In genomic region chr5:111674976-111675672, GRCm38 (mm10) we compare ENCODE assay signal across 11 mouse cellular contexts. TPM values are rescaled to one million over a fixed set of nuclear protein-coding genes. Genes with fewer than 3 reads are reported as not detected.
DNase-seq lines count a peak whose midpoint lies in the region; ATAC-seq lines count a peak whose summit lies in the region.
"Had no signal": no experiment of that assay in that cellular context is flagged by ENCODE, and none has a peak within 500 bp of the region (broad histone marks: within the 10 kb centered on the region; RNA-seq: fewer than 3 reads in every experiment).

No protein-coding gene starts in this region.

- H3K27me3 ChIP-seq in midbrain, embryonic 10.5 days (ENCODE audit: low read depth, poor library complexity, severe bottlenecking), result peaks cover 35% of the 10 kb centered on the region
- no peaks in the 10 kb centered on the region; the same call in 1 of the 2 replicates for H3K27me3 ChIP-seq in midbrain, embryonic 14.5 days (ENCODE audit: control insufficient read depth, insufficient read depth, low read length)
- H3K27me3 ChIP-seq: hindbrain, embryonic 15.5 days had no signal

- no peaks in the 10 kb centered on the region for H3K9me3 ChIP-seq in midbrain, embryonic 10.5 days (replicated peaks)
- no peaks in the 10 kb centered on the region for H3K9me3 ChIP-seq in midbrain, embryonic 14.5 days (ENCODE audit: control insufficient read depth, low read length)
- H3K9me3 ChIP-seq: hindbrain, embryonic 15.5 days had no signal

- H3K36me3 ChIP-seq in midbrain, embryonic 10.5 days, result no peaks in the 10 kb centered on the region
- H3K36me3 ChIP-seq in midbrain, embryonic 14.5 days (ENCODE audit: control insufficient read depth, insufficient read depth, low read length), result no peaks in the 10 kb centered on the region
- H3K36me3 ChIP-seq: hindbrain, embryonic 15.5 days had no signal

- H3K9ac ChIP-seq in midbrain, embryonic 14.5 days (replicated peaks; ENCODE audit: low read length), result no peak overlapping the region
- H3K9ac ChIP-seq: hindbrain, embryonic 15.5 days had no signal

- no peak overlapping the region for H3K4me3 ChIP-seq in midbrain, embryonic 10.5 days
- H3K4me3 ChIP-seq in midbrain, embryonic 14.5 days (replicated peaks; ENCODE audit: low read depth, low read length), result no peak overlapping the region
- H3K4me3 ChIP-seq: hindbrain, embryonic 15.5 days had no signal

- no peak overlapping the region for H3K4me2 ChIP-seq in midbrain, embryonic 14.5 days (ENCODE audit: low read length)
- H3K4me2 ChIP-seq: hindbrain, embryonic 15.5 days had no signal

- H3K4me1 ChIP-seq in midbrain, embryonic 10.5 days, result peaks cover 52% of the 10 kb centered on the region
- H3K4me1 ChIP-seq in midbrain, embryonic 14.5 days (ENCODE audit: control insufficient read depth, insufficient read depth, low read length), result peaks cover 34% of the 10 kb centered on the region

- WGBS in midbrain, embryonic 10.5 days, result 58% methylated on average over 6 of the region's 6 CpGs
- 55% methylated on average over 6 of the region's 6 CpGs for whole genome bisulfite sequencing in midbrain, embryonic 14.5 days

- peak overlapping the region; percentile 73 for H3K27ac ChIP-seq in midbrain, embryonic 10.5 days (replicated peaks)
- H3K27ac ChIP-seq in midbrain, embryonic 14.5 days (replicated peaks; ENCODE audit: low read depth, low read length), result no peak overlapping the region

- no peak for ATAC-seq in midbrain, embryonic 14.5 days (ENCODE audit: low FRiP score, low TSS enrichment)
- ATAC-seq in megakaryocyte-erythroid progenitor cell, adult 5-6 weeks (replicated peaks; ENCODE audit: low FRiP score, low TSS enrichment, poor library complexity, severe bottlenecking), result no peak

- peak; percentile 68 for DNase-seq in embryo, embryonic 10.5 days (ENCODE audit: low spot score)
- DNase-seq in embryo, embryonic 10 days (ENCODE audit: low spot score), result no peak
- DNase-seq in midbrain, embryonic 10.5 days (ENCODE audit: low spot score), result no peak
- no peak for DNase-seq in midbrain, embryonic 14.5 days
- peak; percentile 6 for DNase-seq in lung, postnatal 14 days
- DNase-seq in thymus, postnatal 36 days, result peak; percentile 53 to 79
- DNase-seq in B cell, adult 2 months, result no peak
- DNase-seq: cerebellum, adult 18-20 months; right cerebral cortex, adult 18-20 months had no signal

RNA-seq across cellular contexts. Expression of gene Gm26897, which starts 58.6 kb away (rescaled TPM):
- not detected in 2 replicates for polyA plus RNA-seq in midbrain, embryonic 10.5 days (2016; fragmentation: Nextera tagmentation; extraction: Ambion mirVana)
- polyA plus RNA-seq in midbrain, embryonic 14.5 days (2014; fragmentation: Nextera tagmentation; extraction: Ambion mirVana), result not detected in 2 replicates
- not detected in 2 replicates for total RNA-seq in megakaryocyte-erythroid progenitor cell, adult 5-6 weeks (2014; fragmentation: Nextera tagmentation)
- total RNA-seq in megakaryocyte-erythroid progenitor cell, adult 5-6 weeks (2017), result not detected in 2 replicates
- polyA plus RNA-seq: hindbrain, embryonic 15.5 days had no signal

Comparison
In these comparisons a context has a peak if more than half of its experiments do, and no peak if none do; other contexts are left out.
1. DNase-seq: peak in embryo, embryonic 10.5 days (single experiment), lung, postnatal 14 days (single experiment) and thymus, postnatal 36 days (2 of 2); none in embryo, embryonic 10 days (single experiment), midbrain, embryonic 10.5 days (single experiment), midbrain, embryonic 14.5 days (single experiment) and B cell, adult 2 months (0 of 2).